Mouse (Mus musculus): ENCODE data around the gene Atp2c2.

DNA sequence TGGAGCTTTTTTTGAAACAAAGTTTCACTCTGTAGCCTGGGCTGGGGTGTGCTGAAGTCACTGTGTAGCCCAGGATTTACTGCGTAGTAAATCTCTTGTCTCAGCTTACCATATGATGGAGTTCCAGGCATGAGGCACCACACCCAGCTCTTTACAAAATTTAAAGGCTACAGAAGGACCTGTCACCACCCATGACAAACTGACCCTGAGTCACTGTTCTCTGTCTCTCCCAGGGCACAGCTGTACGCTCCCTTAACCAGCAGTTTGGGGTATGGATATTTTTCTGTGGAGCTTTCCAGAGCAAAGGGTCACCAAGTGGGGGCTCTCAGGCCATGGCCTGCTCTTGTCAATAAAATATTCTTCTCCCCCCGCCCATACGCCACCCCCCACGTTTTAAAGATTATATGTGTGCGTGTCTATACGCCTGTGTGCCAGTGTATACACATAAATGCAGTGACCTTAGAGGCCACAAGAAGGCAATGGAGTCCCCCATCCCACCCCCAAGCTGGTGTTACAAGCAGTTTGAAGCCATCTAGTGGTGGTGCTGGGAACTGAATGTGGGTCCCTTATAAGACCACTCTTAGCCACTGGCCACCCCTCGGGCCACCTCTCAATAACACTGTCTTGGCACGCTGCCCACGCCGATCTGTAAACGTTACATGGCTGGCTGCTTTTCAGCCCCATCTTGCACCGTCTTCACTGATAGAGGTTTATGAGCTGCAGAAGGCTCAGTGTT lies 43.6 kb downstream of the Atp2c2 start:
- TF ChIP-seq POLR2A (IDR thresholded peaks at IDR 0.05; ENCODE audit: insufficient read depth, low read depth, low read length) (no peak), CTCF (IDR thresholded peaks at IDR 0.05) (peak; percentile 73), EP300 (IDR thresholded peaks at IDR 0.05; ENCODE audit: insufficient read depth, low read depth, low read length) (no peak)

Measured in heart, adult 2 months (tissue).